Mouse (Mus musculus) G1E (cell line): ENCODE results near the gene Mettl24. TPM values are rescaled to one million over a fixed set of nuclear protein-coding genes. Genes with fewer than 3 reads are reported as not detected.

ENCODE experiments used
- ATAC-seq: 2 replicates; pipeline ENCODE4 v1.8.0; 2016; ENCODE audit warnings: mild to moderate bottlenecking; ENCODE audit not compliant: insufficient number of reproducible peaks, poor library complexity, low FRiP score, severe bottlenecking; ENCODE audit errors: extremely low read depth
- DNase-seq: peaks from one replicate; pipeline ENCODE4 v3.0.0; 2012; ENCODE audit warnings: low spot score
- H3K27me3 ChIP-seq: 2 replicates; pipeline ENCODE4 v1.6.1; 2012; ENCODE audit warnings: mild to moderate bottlenecking, low read length, inconsistent platforms; ENCODE audit not compliant: insufficient read depth
- H3K36me3 ChIP-seq: replicated peaks from 2 replicates; pipeline ENCODE3; 2012; ENCODE audit warnings: mild to moderate bottlenecking, inconsistent platforms
- H3K4me1 ChIP-seq: 2 replicates; pipeline ENCODE4 v1.6.1; 2012; ENCODE audit warnings: low read depth, low read length, inconsistent platforms, mixed read lengths; ENCODE audit not compliant: insufficient read depth
- H3K4me3 ChIP-seq: 2 replicates; pipeline ENCODE4 v1.5.1; 2012; ENCODE audit warnings: low read depth, mild to moderate bottlenecking, inconsistent platforms, low read length, moderate library complexity, mixed read lengths
- H3K9me3 ChIP-seq: replicated peaks from 2 replicates; pipeline ENCODE4 v1.6.1; 2012; ENCODE audit warnings: inconsistent platforms
- CTCF ChIP-seq: IDR thresholded peaks from 2 replicates; pipeline ENCODE4 v1.5.1; 2012; ENCODE audit warnings: low read depth, low read length, inconsistent platforms, mixed read lengths
- GATA1 ChIP-seq: IDR thresholded peaks from 2 replicates; pipeline ENCODE4 v1.6.1; 2012; ENCODE audit warnings: borderline replicate concordance, low read length, inconsistent platforms, mixed read lengths
- GATA2 ChIP-seq: IDR thresholded peaks from 2 replicates; pipeline ENCODE4 v1.6.1; 2012; ENCODE audit warnings: low read depth, low read length, inconsistent platforms, borderline replicate concordance
- POLR2AphosphoS5 ChIP-seq: IDR thresholded peaks from 2 replicates; pipeline ENCODE4 v1.6.1; 2012; ENCODE audit warnings: low read depth, low read length, inconsistent platforms; ENCODE audit not compliant: insufficient replicate concordance
- TAL1 ChIP-seq: conservative IDR thresholded peaks from 2 replicates; pipeline ENCODE4 v1.6.1; 2012; ENCODE audit warnings: low read depth, low read length, inconsistent platforms, mixed read lengths
- polyA plus RNA-seq: library from polyadenylated mRNA; stranded (reverse); fragments of >175 nt; gene quantifications from 2 replicates; pipeline ENCODE4 v1.2.3, GENCODE M21; 2012
- total RNA-seq, 2 experiments: library from RNA; stranded (forward) in 1 of 2; stranded (reverse) in 1 of 2; fragments of 200-1000 nt in 1 of 2; fragments of >200 nt in 1 of 2; fragmentation: Nextera tagmentation in 1 of 2; gene quantifications; 2 replicates each; pipeline ENCODE4 v1.2.3; 2014 to 2017

Gene Mettl24
- total and polyA plus RNA-seq, 3 experiments = not detected

DNA sequence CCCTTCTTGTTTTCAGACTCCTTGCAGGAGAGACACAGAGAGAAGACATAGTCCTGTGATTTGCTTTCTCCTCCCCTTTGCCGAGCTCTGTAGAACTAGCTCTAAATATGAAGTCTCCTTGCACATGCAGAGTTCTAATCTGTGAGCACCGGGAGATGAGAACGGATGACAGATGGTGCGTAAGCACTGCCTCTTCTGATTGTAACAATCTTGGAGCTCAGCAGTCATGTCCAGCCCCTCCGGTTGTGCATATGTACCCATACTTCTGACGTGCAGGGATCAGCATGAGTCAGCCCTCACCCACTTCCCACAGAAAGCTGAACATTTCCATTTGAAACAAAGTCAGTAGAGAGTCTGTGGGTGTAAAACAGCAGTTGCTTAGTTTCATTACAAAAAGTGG is 5.2 kb downstream of the Mettl24 start:
- H3K27me3 ChIP-seq = peaks cover 3% of the 10 kb centered on the region; the same call in 1 of the 2 replicates
- H3K4me3 ChIP-seq = no peak overlapping the region
- H3K4me1 ChIP-seq = no peaks in the 10 kb centered on the region
- H3K36me3 ChIP-seq = no peaks in the 10 kb centered on the region
- no peak for TF ChIP-seq GATA2
- DNase-seq (no peak), ATAC-seq (no peak)
- no peaks in the 10 kb centered on the region for H3K9me3 ChIP-seq

DNA sequence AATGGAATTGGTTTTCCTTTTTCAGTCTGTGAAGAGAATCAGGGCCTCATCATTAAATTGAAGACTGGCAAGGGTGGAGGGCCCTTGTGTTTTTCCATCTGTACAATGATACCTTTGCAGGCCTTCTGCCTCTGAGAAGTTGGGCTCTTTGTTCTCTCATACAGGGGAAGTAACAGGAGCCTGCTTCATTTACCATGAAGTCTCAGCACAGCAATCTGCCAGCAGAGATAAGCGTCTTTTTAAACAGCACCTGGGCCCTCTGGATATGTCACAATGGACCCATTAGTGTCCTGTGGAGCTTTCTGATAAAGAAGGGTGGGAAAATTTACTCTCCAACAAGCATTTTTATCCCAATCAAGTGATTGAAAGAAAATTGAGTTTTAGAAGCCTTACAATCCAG is 5.8 kb downstream of the Mettl24 start:
- H3K9me3 ChIP-seq = no peaks in the 10 kb centered on the region
- ATAC-seq (no peak), DNase-seq (no peak)
- no peak overlapping the region for H3K4me3 ChIP-seq
- TF ChIP-seq POLR2AphosphoS5 (no peak), CTCF (no peak), GATA2 (no peak), GATA1 (no peak), TAL1 (no peak)
- H3K27me3 ChIP-seq = no peaks in the 10 kb centered on the region
- no peaks in the 10 kb centered on the region for H3K4me1 ChIP-seq
- H3K36me3 ChIP-seq = no peaks in the 10 kb centered on the region

DNA sequence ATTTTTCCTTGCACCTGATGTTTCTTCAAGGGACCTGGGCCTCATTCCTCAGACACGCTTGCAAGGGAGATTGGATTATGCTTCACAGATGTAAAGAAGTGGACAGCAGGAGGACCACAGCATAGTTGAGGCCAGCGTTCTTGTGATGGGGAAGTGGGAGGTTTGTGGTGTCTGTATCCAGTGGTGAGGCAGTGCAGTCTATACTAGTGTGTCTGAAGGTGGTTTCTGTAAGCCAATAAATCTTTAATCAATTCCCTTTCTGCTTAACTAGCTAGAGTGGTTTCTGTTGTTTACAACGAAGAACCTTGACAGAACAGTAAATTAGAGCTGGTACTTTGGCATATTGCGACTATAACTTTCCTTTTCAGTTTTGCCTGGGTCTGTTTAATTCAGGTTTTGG is 15.6 kb downstream of the Mettl24 start:
- no peaks in the 10 kb centered on the region for H3K9me3 ChIP-seq
- TF ChIP-seq CTCF = no peak
- TF ChIP-seq GATA2 = no peak
- TF ChIP-seq GATA1 = no peak
- no peak for TF ChIP-seq TAL1
- no peak for TF ChIP-seq POLR2AphosphoS5
- H3K4me3 ChIP-seq = no peak overlapping the region
- ATAC-seq (no peak), DNase-seq (no peak)
- H3K4me1 ChIP-seq = no peaks in the 10 kb centered on the region
- H3K36me3 ChIP-seq = no peaks in the 10 kb centered on the region
- no peaks in the 10 kb centered on the region for H3K27me3 ChIP-seq

DNA sequence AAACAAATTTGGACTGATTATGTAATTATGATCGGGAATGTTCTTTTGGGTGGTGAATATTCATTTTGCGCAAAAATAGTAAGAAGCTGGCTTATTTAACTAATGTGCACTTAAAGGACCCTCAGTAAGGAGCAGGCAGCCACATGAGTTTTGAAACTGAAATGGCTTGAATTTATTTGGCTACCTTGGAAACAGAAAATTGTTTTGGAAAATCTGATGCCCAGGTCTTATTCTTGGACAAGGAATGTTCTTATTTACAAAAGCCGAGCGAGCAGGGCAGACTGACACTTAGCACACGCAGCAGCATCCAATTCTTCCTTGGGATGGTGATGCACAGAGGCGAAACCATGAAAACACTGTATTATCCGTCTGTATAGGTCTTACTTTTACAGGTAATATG is 28.0 kb downstream of the Mettl24 start:
- Histone ChIP-seq H3K36me3 (no peaks in the 10 kb centered on the region), H3K4me1 (0 out of 2 replicates have a peak, but pooled peaks cover 2% of the 10 kb centered on the region), H3K9me3 (no peaks in the 10 kb centered on the region), H3K4me3 (no peak overlapping the region), H3K27me3 (0 out of 2 replicates have a peak, but pooled peaks cover 5% of the 10 kb centered on the region)
- TF ChIP-seq TAL1 (no peak), POLR2AphosphoS5 (no peak), CTCF (no peak), GATA1 (no peak), GATA2 (no peak)
- no peak for ATAC-seq
- no peak for DNase-seq

DNA sequence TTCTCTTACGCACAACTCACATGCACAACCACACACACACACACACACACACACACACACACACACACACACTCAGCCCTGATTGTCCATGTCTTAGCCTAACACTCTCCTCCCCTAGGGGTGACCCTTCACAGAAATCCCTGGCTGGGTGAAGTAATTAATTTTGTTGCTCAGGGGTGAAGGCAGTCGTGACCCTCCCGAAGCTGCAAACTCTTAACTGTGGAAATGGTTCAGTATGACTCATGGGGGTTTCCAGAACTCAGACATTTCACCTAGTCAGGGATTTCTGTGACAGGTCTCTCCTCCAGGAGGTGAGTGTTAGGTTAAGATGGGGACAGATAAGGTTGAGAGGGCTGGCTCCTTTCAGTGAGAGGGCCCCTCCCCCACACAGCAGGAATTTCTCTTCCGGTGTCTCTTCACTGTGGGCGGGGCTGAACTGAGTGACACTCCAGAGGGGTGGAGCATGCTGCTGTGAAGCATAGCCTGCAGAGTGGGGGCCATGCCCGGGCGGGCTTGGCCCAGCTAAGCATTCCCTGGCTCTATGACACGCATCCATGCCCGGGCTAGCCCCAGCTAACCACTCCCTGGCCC is 30.0 kb downstream of the Mettl24 start:
- no peak for TF ChIP-seq GATA2
- no peak for TF ChIP-seq GATA1
- H3K4me3 ChIP-seq = no peak overlapping the region
- ATAC-seq (no peak), DNase-seq (no peak)
- H3K9me3 ChIP-seq = no peaks in the 10 kb centered on the region
- no peaks in the 10 kb centered on the region for H3K36me3 ChIP-seq
- H3K27me3 ChIP-seq = 0 out of 2 replicates have a peak, but pooled peaks cover 5% of the 10 kb centered on the region
- H3K4me1 ChIP-seq = 0 out of 2 replicates have a peak, but pooled peaks cover 2% of the 10 kb centered on the region

DNA sequence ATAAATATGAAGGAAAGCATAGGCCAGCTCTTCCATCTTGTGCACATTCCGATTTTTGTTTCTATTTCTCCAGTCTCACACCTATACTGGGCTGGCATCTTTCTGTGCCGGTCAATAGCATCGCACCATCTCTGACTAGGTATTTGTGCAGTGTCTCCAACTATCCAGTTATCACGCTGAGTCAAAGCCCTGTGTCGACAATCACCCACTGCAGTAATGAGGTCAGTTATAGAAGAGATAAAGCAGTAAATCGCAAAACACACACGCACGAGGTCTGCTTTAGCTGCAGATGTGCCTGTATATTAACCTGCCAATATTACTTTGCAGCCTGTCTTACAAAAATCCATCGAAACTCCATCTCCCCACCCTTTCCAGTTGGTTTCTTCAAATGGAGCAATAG is 30.7 kb downstream of the Mettl24 start:
- H3K36me3 ChIP-seq = no peaks in the 10 kb centered on the region
- H3K9me3 ChIP-seq = no peaks in the 10 kb centered on the region
- 0 out of 2 replicates have a peak, but pooled peaks cover 2% of the 10 kb centered on the region for H3K4me1 ChIP-seq
- ATAC-seq = no peak
- DNase-seq = no peak
- 0 out of 2 replicates have a peak, but pooled peaks cover 5% of the 10 kb centered on the region for H3K27me3 ChIP-seq
- TF ChIP-seq POLR2AphosphoS5 = no peak
- no peak for TF ChIP-seq GATA2
- no peak for TF ChIP-seq TAL1
- no peak for TF ChIP-seq CTCF
- no peak for TF ChIP-seq GATA1
- H3K4me3 ChIP-seq = no peak overlapping the region

DNA sequence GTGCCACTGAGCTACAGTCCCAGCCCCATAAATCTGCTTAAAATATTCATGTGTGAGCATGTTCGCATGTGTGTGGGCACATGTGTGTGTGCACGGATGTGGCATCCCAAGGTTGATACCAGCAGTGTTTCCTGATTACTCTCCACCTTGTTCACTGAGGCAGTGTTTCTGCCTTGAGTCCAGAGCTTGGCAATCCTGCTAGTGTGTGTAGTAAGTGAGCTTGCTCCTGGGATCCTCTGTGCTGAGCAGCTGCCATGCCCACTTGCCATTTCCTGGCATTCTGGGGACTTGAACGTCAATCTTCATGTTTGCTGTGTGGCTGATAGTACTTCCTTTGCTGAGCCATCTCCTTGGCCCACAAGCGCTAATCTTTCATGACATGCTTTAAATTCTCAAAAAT is 32.1 kb downstream of the Mettl24 start:
- no peak overlapping the region for H3K4me3 ChIP-seq
- ATAC-seq = no peak
- DNase-seq = no peak

More for the DNA sequence above, 32.1 kb downstream of the Mettl24 start:
- H3K4me1 ChIP-seq = 0 out of 2 replicates have a peak, but pooled peaks cover 2% of the 10 kb centered on the region
- no peaks in the 10 kb centered on the region for H3K9me3 ChIP-seq
- H3K36me3 ChIP-seq = no peaks in the 10 kb centered on the region
- TF ChIP-seq TAL1 (no peak), CTCF (no peak), POLR2AphosphoS5 (no peak), GATA2 (no peak)
- H3K27me3 ChIP-seq = peaks cover 3% of the 10 kb centered on the region; the same call in 1 of the 2 replicates
